Mouse (Mus musculus): ENCODE measurements around the gene Unc119b. TPM values are rescaled to one million over a fixed set of nuclear protein-coding genes. Genes with fewer than 3 reads are reported as not detected.
"Not testable (repeated sequence)": the region's sequence is repeated elsewhere in the genome, so short reads cannot be mapped to it uniquely, and the experiment has no call there.

Gene Unc119b
- polyA plus RNA-seq, 1 experiment from 2014 or later: 27.9 TPM

GRCm38 (mm10) chr5:115117467-115117866 lies 17.3 kb downstream of the Unc119b start:
- Histone ChIP-seq H3K9ac (replicated peaks; ENCODE audit: low read depth, low read length) (no peak overlapping the region), H3K4me1 (ENCODE audit: control insufficient read depth, insufficient read depth, low read length) (0 out of 2 replicates have a peak, but pooled peaks cover 3% of the 10 kb centered on the region), H3K9me3 (ENCODE audit: control insufficient read depth, low read length) (no peaks in the 10 kb centered on the region), H3K27ac (ENCODE audit: low read depth, low read length) (no peak overlapping the region), H3K4me3 (ENCODE audit: low read depth, low read length) (no peak overlapping the region), H3K36me3 (ENCODE audit: control insufficient read depth, insufficient read depth, low read length) (0 out of 2 replicates have a peak, but pooled peaks cover 3% of the 10 kb centered on the region), H3K27me3 (ENCODE audit: control insufficient read depth, insufficient read depth, low read length) (no peaks in the 10 kb centered on the region), H3K4me2 (ENCODE audit: low read depth, low read length) (no peak overlapping the region)
- WGBS: 96% methylated on average over 13 of the region's 13 CpGs
- no peak for ATAC-seq (ENCODE audit: low read depth)

- H3K27me3 ChIP-seq (ENCODE audit: control insufficient read depth, insufficient read depth, low read length): no peaks in the 10 kb centered on the region
- no peak overlapping the region for H3K4me2 ChIP-seq (ENCODE audit: low read depth, low read length)
- no peaks in the 10 kb centered on the region for H3K9me3 ChIP-seq (ENCODE audit: control insufficient read depth, low read length)
- H3K36me3 ChIP-seq (ENCODE audit: control insufficient read depth, insufficient read depth, low read length): peaks cover 3% of the 10 kb centered on the region; the same call in 1 of the 2 replicates
- H3K9ac ChIP-seq (replicated peaks; ENCODE audit: low read depth, low read length): no peak overlapping the region
- 93% methylated on average over 3 of the region's 3 CpGs for WGBS
- 0 out of 2 replicates have a peak, but pooled peaks cover 3% of the 10 kb centered on the region for H3K4me1 ChIP-seq (ENCODE audit: control insufficient read depth, insufficient read depth, low read length)
- H3K4me3 ChIP-seq (ENCODE audit: low read depth, low read length): no peak overlapping the region
- no peak overlapping the region for H3K27ac ChIP-seq (ENCODE audit: low read depth, low read length)
- no peak for ATAC-seq (ENCODE audit: low read depth)
Measured at GRCm38 (mm10) chr5:115116426-115116825, 18.3 kb downstream of the Unc119b start.

GRCm38 (mm10) chr5:115114501-115114900 lies 20.3 kb downstream of the Unc119b start:
- Histone ChIP-seq H3K9me3 (ENCODE audit: control insufficient read depth, low read length) (no peaks in the 10 kb centered on the region), H3K4me1 (ENCODE audit: control insufficient read depth, insufficient read depth, low read length) (0 out of 2 replicates have a peak, but pooled peaks cover 3% of the 10 kb centered on the region), H3K4me3 (ENCODE audit: low read depth, low read length) (no peak overlapping the region), H3K27me3 (ENCODE audit: control insufficient read depth, insufficient read depth, low read length) (no peaks in the 10 kb centered on the region), H3K27ac (ENCODE audit: low read depth, low read length) (no peak overlapping the region), H3K36me3 (ENCODE audit: control insufficient read depth, insufficient read depth, low read length) (peaks cover 3% of the 10 kb centered on the region; the same call in 1 of the 2 replicates), H3K9ac (replicated peaks; ENCODE audit: low read depth, low read length) (no peak overlapping the region), H3K4me2 (ENCODE audit: low read depth, low read length) (no peak overlapping the region)
- ATAC-seq (ENCODE audit: low read depth): no peak
- 91% methylated on average over 8 of the region's 8 CpGs for WGBS

GRCm38 (mm10) chr5:115113244-115113643 lies 21.5 kb downstream of the Unc119b start:
- H3K4me1 ChIP-seq (ENCODE audit: control insufficient read depth, insufficient read depth, low read length): no peaks in the 10 kb centered on the region
- no peak overlapping the region for H3K9ac ChIP-seq (replicated peaks; ENCODE audit: low read depth, low read length)
- ATAC-seq (ENCODE audit: low read depth): no peak
- H3K27ac ChIP-seq (ENCODE audit: low read depth, low read length): no peak overlapping the region
- no peak overlapping the region for H3K4me3 ChIP-seq (ENCODE audit: low read depth, low read length)
- peaks cover 3% of the 10 kb centered on the region; the same call in 1 of the 2 replicates for H3K36me3 ChIP-seq (ENCODE audit: control insufficient read depth, insufficient read depth, low read length)
- WGBS: 94% methylated on average over 12 of the region's 12 CpGs
- no peaks in the 10 kb centered on the region for H3K9me3 ChIP-seq (ENCODE audit: control insufficient read depth, low read length)
- no peak overlapping the region for H3K4me2 ChIP-seq (ENCODE audit: low read depth, low read length)
- no peaks in the 10 kb centered on the region for H3K27me3 ChIP-seq (ENCODE audit: control insufficient read depth, insufficient read depth, low read length)

- no peaks in the 10 kb centered on the region for H3K9me3 ChIP-seq (ENCODE audit: control insufficient read depth, low read length)
- WGBS: 82% methylated on average over 8 of the region's 8 CpGs
- no peaks in the 10 kb centered on the region; the same call in 1 of the 2 replicates for H3K36me3 ChIP-seq (ENCODE audit: control insufficient read depth, insufficient read depth, low read length)
- no peaks in the 10 kb centered on the region for H3K4me1 ChIP-seq (ENCODE audit: control insufficient read depth, insufficient read depth, low read length)
- H3K27ac ChIP-seq (ENCODE audit: low read depth, low read length): no peak overlapping the region
- no peaks in the 10 kb centered on the region for H3K27me3 ChIP-seq (ENCODE audit: control insufficient read depth, insufficient read depth, low read length)
- no peak overlapping the region for H3K9ac ChIP-seq (replicated peaks; ENCODE audit: low read depth, low read length)
- H3K4me2 ChIP-seq (ENCODE audit: low read depth, low read length): no peak overlapping the region
- no peak for ATAC-seq (ENCODE audit: low read depth)
- H3K4me3 ChIP-seq (ENCODE audit: low read depth, low read length): no peak overlapping the region
Measured at GRCm38 (mm10) chr5:115111156-115111555, 23.6 kb downstream of the Unc119b start.

GRCm38 (mm10) chr5:115103253-115103652 lies 31.5 kb downstream of the Unc119b start:
- peaks cover 16% of the 10 kb centered on the region for H3K36me3 ChIP-seq (ENCODE audit: control insufficient read depth, insufficient read depth, low read length)
- H3K4me2 ChIP-seq (ENCODE audit: low read depth, low read length); H3K9me3 ChIP-seq (ENCODE audit: control insufficient read depth, low read length); H3K27ac ChIP-seq (ENCODE audit: low read depth, low read length); H3K27me3 ChIP-seq (ENCODE audit: control insufficient read depth, insufficient read depth, low read length); H3K4me3 ChIP-seq (ENCODE audit: low read depth, low read length); H3K4me1 ChIP-seq (ENCODE audit: control insufficient read depth, insufficient read depth, low read length); ATAC-seq (ENCODE audit: low read depth); H3K9ac ChIP-seq (replicated peaks; ENCODE audit: low read depth, low read length): not testable (repeated sequence)
- WGBS: 97% methylated on average over 23 of the region's 23 CpGs

- H3K9me3 ChIP-seq (ENCODE audit: control insufficient read depth, low read length): no peaks in the 10 kb centered on the region
- H3K36me3 ChIP-seq (ENCODE audit: control insufficient read depth, insufficient read depth, low read length): peaks cover 26% of the 10 kb centered on the region
- H3K4me3 ChIP-seq (ENCODE audit: low read depth, low read length): no peak overlapping the region
- ATAC-seq (ENCODE audit: low read depth): no peak
- no peaks in the 10 kb centered on the region for H3K4me1 ChIP-seq (ENCODE audit: control insufficient read depth, insufficient read depth, low read length)
- H3K27ac ChIP-seq (ENCODE audit: low read depth, low read length): no peak overlapping the region
- 90% methylated on average over 2 of the region's 2 CpGs for WGBS
- no peak overlapping the region for H3K4me2 ChIP-seq (ENCODE audit: low read depth, low read length)
- H3K9ac ChIP-seq (replicated peaks; ENCODE audit: low read depth, low read length): no peak overlapping the region
- no peaks in the 10 kb centered on the region for H3K27me3 ChIP-seq (ENCODE audit: control insufficient read depth, insufficient read depth, low read length)
Measured at GRCm38 (mm10) chr5:115102231-115102630, 32.5 kb downstream of the Unc119b start.

- ATAC-seq (ENCODE audit: low read depth): no peak
- H3K9me3 ChIP-seq (ENCODE audit: control insufficient read depth, low read length): no peaks in the 10 kb centered on the region
- H3K4me3 ChIP-seq (ENCODE audit: low read depth, low read length): no peak overlapping the region
- no peaks in the 10 kb centered on the region for H3K4me1 ChIP-seq (ENCODE audit: control insufficient read depth, insufficient read depth, low read length)
- H3K27me3 ChIP-seq (ENCODE audit: control insufficient read depth, insufficient read depth, low read length): no peaks in the 10 kb centered on the region
- whole genome bisulfite sequencing: 86% methylated on average over 6 of the region's 6 CpGs
- H3K9ac ChIP-seq (replicated peaks; ENCODE audit: low read depth, low read length): no peak overlapping the region
- peaks cover 44% of the 10 kb centered on the region for H3K36me3 ChIP-seq (ENCODE audit: control insufficient read depth, insufficient read depth, low read length)
- H3K27ac ChIP-seq (ENCODE audit: low read depth, low read length): no peak overlapping the region
- H3K4me2 ChIP-seq (ENCODE audit: low read depth, low read length): no peak overlapping the region
Measured at GRCm38 (mm10) chr5:115100473-115100872, 34.3 kb downstream of the Unc119b start.

DNA sequence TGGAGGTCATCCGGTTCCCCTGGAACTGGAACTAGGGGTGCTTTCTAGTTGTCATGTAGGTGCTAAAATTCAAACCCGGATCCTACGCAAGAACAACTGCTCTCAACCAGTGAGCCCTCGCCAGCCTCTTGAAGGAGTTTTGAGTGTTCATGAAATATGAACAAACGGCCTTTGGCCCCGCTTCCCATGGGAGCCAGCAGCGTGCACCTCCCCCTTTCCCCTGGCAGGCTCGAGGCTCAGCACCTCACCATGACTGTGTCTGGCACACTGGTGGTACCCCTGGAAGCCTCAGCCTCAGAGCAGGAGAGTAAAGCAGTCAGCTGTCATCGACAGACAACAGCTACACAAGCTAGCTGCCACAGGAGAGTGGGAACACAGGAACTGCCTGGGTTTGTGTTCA lies 34.8 kb downstream of the Unc119b start:
- H3K9ac ChIP-seq (replicated peaks; ENCODE audit: low read depth, low read length): no peak overlapping the region
- no peak overlapping the region for H3K4me3 ChIP-seq (ENCODE audit: low read depth, low read length)
- H3K9me3 ChIP-seq (ENCODE audit: control insufficient read depth, low read length): no peaks in the 10 kb centered on the region
- no peak for ATAC-seq (ENCODE audit: low read depth)
- H3K27me3 ChIP-seq (ENCODE audit: control insufficient read depth, insufficient read depth, low read length): no peaks in the 10 kb centered on the region
- H3K4me1 ChIP-seq (ENCODE audit: control insufficient read depth, insufficient read depth, low read length): no peaks in the 10 kb centered on the region
- H3K4me2 ChIP-seq (ENCODE audit: low read depth, low read length): no peak overlapping the region
- peaks cover 49% of the 10 kb centered on the region for H3K36me3 ChIP-seq (ENCODE audit: control insufficient read depth, insufficient read depth, low read length)
- no peak overlapping the region for H3K27ac ChIP-seq (ENCODE audit: low read depth, low read length)
- WGBS: 90% methylated on average over 9 of the region's 9 CpGs

Measured in neural tube, embryonic 14.5 days (tissue).